Mouse (Mus musculus) liver, postnatal 0 days (tissue): Measurements from ENCODE around the gene Gpr157.

ENCODE experiments used
- CTCF ChIP-seq: sonication (generic); IDR thresholded peaks from 2 replicates; pipeline ENCODE4 v1.5.1; 2016; ENCODE audit warnings: antibody characterized with exemption, low read depth
- EP300 ChIP-seq: IDR thresholded peaks from 2 replicates; pipeline ENCODE4 v1.6.1; 2016; ENCODE audit warnings: antibody characterized with exemption, low read depth, mild to moderate bottlenecking

DNA sequence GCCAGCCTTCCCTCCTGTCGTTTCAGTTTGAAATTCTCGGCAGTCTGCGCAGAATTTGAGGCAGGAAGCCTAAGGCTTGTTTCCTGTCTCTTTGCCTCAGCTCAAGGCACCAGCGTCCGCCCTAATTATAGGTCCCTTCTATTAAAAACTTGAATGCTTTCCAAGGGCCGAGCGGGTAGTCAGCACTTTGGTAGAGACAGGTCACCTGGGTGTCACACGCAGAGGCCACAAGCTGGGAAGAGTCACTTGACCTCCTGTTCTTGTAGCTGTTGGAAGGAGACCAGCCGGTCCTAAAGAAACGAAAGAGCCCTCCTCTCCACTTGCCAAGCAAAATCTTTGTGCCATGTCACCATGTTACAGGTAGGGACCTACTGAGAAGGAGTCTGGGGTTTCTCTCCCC, 2.0 kb downstream of the Gpr157 start:
- no peak for TF ChIP-seq CTCF
- TF ChIP-seq EP300, result no peak
